Mouse (Mus musculus) frontal cortex, adult 2 months (tissue): ENCODE data around the gene Oxtr. TPM values are rescaled to one million over a fixed set of nuclear protein-coding genes. Genes with fewer than 3 reads are reported as not detected.

Experiments used
- DNase-seq, 2 experiments: peaks; one replicate each; pipeline ENCODE4 v3.0.0; 2022; ENCODE audit warnings: low spot score in 1 of 2; ENCODE audit errors: extremely low spot score in 1 of 2
- polyA plus RNA-seq: library from polyadenylated mRNA; depleted of rRNA; stranded (reverse); fragments of >200 nt; gene quantifications from 2 replicates; pipeline ENCODE4 v1.2.3, GENCODE M21; 2012; rRNA removed

Oxtr gene
- 4.7 and 8.7 TPM in 2 replicates for polyA plus RNA-seq

GRCm38 (mm10) chr6:112489910-112490559, at the start of gene Oxtr:
Oxtr (minus strand) TSS chr6:112489943.
- DNase-seq, result no peak

- DNase-seq, result no peak
Observed at GRCm38 (mm10) chr6:112525434-112525833, 35.7 kb upstream of the Oxtr start.

DNA sequence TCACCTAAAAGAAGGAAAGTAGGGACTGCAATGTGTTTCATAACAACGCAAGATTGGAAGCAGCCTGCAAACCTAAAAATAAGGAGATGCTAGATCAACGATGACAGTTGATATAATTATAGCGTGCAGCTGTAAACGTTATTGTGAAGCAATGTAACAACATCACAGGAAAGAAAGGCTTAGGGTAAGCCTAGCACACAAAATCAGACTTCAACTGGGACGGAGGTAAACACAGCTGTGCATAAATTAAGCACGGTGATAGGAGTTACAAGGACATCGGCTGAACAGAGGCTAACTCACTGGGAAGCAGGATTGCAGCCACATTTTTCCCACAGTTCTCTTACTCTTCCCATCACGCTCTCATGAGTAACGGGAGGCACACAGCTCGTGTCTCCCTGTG, 34.7 kb upstream of the Oxtr start:
- peak in 1 of 2 experiments; percentile 37 for DNase-seq

- DNase-seq, result no peak
Observed at GRCm38 (mm10) chr6:112517991-112518390, 28.2 kb upstream of the Oxtr start.

DNA sequence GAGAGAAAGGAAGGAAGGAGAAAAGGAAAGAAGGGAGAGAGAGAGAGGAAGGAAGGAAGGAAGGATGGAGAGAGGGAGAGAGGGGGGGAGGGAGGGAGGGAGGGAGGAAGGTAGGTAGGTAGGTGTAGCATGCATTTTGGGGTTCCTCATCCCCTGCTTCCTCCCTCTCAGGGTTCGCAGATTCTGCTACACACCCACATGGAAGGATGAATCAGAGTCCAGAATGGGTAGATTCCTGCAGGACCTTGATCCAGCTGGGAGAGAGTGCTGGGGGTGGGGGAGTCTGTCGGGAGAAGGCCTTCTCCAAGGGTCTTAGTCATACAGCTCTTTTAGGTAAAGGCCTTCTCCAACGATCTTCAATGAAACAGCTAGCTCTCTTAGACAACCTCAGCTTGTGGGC, 27.8 kb upstream of the Oxtr start:
- no peak for DNase-seq

GRCm38 (mm10) chr6:112516496-112516895, 26.8 kb upstream of the Oxtr start:
- no peak for DNase-seq

- DNase-seq, result no peak
Observed at GRCm38 (mm10) chr6:112514591-112514990, 24.8 kb upstream of the Oxtr start.

DNA sequence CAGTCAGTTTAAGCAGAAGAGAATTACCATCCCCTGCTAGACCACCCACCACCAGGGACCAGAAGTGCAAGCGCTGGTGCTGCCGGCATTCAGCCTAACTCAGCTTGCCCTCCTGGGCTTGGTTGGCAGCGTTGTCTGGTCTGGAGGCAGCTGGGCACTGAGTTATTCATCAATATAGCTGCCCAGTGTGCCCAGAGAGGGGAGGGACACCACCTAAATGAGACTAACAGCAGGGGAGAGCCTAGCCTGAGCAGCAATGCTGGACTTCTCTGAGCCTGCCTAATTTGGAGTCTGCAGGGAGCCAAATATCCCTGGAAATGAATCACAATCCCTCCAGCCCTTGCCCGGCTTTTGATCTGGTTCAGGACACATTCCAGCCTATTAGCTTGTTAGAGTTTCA, 20.6 kb upstream of the Oxtr start:
- no peak for DNase-seq

DNA sequence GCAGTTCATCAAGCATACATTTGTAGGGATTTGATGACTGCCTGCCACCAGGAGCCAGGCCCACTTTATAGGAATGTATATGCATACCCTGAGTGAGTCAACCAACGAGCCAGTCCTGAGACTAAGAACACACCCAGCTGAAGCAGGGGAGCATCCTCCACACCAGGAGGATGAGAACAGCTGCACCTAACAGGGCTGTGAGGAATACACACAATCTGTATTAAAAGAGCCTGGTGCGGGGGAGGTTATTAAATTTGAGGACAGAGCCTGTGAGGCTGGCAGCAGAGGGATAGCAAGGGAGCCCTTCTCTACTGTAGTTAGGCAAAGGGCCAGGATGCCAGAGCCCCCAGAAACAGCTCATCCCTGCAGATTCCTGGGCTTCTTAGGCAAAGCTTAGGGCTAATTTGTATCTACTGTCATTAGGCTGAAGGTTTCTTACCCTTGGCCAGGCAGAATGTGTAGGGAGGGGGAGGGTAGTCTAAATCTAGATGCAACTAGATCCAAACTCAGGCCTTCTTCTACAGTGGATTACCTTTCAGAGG, 19.9 kb upstream of the Oxtr start:
- DNase-seq, result no peak

DNA sequence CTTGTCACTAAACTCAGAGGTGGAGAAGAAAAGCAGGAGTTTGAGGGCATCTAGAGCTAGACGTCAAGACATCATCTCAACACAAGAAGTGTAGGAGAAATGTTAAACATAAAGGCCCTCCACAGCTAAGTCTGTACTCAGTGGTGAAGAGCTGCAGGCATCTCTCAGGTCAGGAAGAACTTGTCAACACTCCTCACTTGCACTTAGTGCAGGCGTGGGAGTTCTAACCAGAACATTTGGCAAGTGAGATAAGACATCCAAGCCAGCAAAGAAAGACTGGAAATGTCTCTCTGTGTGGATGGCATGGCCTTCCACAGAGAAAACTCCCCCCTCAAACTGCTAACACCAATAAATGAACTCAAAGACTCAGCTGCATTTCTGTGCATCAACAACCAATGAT, 17.9 kb upstream of the Oxtr start:
- no peak for DNase-seq

DNA sequence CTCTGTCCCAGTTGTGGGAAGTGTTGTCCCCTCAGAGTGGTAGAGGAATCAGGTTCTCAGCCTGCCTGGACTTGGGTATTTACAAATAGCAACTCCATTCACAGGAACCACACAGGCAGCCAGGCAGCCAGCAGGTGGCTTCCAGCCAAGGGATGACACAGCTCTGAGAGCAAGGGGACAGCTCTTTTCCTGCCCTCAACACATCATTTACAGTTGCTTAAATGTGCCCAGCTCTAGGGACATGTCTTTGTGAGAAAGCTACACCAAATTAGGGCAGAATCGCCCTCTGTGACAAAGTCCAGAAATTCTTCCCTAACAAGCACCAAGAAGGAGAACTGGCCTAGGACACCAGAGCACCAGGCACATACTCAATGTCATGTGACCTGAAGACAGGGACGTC, 11.4 kb upstream of the Oxtr start:
- no peak for DNase-seq

- DNase-seq, result no peak
Observed at GRCm38 (mm10) chr6:112499456-112499855, 9.7 kb upstream of the Oxtr start.

- DNase-seq, result no peak
Observed at GRCm38 (mm10) chr6:112498716-112499115, 9.0 kb upstream of the Oxtr start.

DNA sequence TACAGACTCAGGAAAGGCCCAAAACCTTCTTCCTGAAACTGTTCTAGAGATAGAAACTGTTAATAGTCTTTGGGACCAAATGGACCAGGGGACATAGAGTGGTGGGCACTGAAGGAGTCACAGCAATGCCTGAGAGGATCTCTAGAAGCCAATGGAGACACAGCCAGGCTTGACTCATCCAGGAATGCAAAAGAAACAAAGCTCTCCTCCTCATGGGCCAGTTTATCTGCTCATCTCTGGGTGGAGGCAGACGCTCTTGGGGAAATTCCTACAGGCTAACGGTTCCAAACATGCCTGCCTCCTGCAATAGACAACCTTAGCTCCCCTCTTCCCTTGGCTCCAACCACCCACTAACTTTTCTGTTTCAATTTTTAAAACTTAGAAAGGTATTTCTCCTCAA, 7.7 kb upstream of the Oxtr start:
- DNase-seq, result no peak

- DNase-seq, result no peak
Observed at GRCm38 (mm10) chr6:112496291-112497060, 6.7 kb upstream of the Oxtr start.

DNA sequence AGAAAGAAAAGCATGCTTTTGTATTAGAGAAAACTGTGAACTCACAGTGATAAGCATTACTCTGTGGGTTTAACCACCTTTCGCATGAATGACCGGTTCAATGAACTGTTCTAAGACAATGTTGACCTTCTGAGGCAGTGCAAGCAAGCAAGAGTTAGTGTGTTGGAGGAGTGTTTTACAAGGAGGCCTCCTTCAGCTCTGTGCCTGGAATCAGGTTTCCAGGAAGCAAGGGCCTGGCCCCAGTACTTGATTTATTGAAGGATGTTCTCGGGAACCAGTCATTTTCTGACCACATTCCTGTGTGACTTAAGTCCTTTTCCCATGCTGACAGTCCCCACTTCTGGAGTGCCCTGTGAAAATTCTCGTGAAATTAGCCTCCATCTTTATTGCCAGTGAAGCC, 5.5 kb upstream of the Oxtr start:
- DNase-seq, result no peak

DNA sequence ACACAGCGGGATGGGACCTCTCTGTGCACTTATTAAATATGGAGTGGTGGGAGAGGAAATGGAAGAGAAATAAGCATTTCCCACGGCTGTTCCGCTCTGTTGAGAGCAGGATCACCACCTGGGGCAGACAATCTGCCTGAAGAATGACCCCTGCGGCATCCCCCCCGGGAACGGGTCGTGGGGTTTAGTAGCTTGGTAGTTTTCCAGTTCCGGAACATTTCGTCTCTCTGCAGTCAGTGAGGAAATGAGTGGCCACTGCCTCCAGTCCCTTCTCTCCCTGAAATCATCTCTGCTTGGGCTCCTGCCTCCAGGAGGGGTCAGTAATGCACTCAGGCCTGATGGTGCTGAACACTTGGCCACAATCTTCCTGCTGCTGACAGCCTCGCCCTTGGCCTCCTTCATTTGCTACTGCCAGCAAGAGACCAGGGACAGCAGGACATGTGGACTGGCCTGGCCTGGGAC, 4.9 kb upstream of the Oxtr start:
- DNase-seq, result no peak

DNA sequence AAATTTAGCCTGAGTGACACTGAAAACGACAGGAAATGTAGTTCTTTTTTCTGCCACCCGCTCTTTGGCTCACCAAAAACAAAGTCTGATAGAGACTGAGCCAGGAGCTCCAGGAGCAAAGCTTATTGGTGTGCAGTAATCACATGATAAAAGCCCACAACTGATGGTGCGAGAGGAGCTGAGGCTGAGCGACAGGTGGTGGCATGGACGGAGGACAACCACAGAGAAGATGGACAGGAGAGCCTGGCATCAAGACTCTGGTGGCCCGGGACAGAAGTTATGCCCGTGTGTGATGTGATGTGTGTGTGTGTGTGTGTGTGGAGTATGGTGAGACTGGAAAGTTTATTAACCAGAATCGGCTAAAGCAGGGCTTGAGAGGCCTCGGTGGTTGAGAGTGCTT, 3.6 kb upstream of the Oxtr start:
- DNase-seq, result no peak

DNA sequence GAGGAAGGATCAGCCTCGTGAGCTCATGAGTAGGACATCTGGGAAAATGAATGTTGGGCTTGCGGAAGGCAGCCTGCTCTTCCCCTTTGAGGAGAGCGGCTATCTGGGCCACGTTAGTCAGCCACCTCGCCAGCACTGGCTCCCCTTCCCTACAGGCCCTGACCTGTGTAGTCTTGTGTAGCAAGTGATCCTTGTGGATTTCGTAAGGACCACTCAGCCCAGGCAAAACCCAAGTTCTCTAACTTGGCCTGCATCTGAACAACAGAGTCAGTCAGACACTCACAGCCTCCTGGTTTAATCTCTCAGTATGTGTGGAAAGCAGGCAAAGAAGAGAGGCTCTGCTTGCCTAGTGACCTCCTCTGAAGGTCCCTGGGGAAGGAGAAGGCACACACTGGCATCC, 2.9 kb upstream of the Oxtr start:
- no peak for DNase-seq

- DNase-seq, result no peak
Observed at GRCm38 (mm10) chr6:112491521-112491920, 1.8 kb upstream of the Oxtr start.

DNA sequence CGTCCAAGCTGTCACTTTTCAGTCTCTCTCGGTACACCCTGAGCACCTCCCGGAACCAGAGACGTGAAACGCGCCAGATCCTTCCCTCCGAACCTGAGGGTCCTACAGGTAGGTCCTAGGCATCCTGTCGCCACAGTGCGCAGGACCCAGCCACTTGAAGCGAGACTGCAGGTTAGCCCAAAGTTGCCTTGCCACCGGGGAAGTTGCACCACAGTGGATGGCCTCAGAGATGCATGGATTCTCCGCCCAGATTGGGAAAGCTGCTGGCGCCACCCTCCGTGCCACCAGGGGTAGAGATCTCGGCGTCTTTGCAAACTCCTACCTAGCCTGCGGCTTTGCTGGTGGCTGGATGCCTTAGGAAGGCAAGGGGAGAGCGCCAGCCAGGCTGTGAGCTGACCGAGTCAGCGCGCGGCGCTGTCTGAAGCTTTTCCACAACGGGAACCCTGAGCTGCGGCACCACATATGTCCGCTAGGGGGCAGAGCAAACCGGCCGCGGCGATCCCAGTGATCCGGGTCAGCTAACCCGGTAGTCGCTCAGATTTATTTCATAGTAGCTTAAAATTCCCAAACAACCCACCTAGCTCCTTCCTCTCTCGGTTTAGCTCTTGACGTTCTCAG, 991 bp upstream of the Oxtr start:
- peak; percentile 52 to 94 for DNase-seq
